Mouse (Mus musculus): ENCODE data around the gene Htra3. TPM values are rescaled to one million over a fixed set of nuclear protein-coding genes. Genes with fewer than 3 reads are reported as not detected.

Gene Htra3
- polyA plus RNA-seq, 1 experiment: 20.6 TPM

- 85% methylated on average over 7 of the region's 7 CpGs for WGBS
- no peak overlapping the region for H3K4me3 ChIP-seq (ENCODE audit: extremely low read depth, insufficient read depth, insufficient read length)
Observed at GRCm38 (mm10) chr5:35605355-35605754, 74.2 kb downstream of the Htra3 start.

More at GRCm38 (mm10) chr5:35605355-35605754, 74.2 kb downstream of the Htra3 start:
- Histone ChIP-seq H3K4me1 (ENCODE audit: control insufficient read depth, insufficient read depth, insufficient read length) (no peaks in the 10 kb centered on the region), H3K27ac (ENCODE audit: insufficient read depth, low read length) (no peak overlapping the region), H3K36me3 (ENCODE audit: control insufficient read depth, insufficient read depth, low read length) (peaks cover 60% of the 10 kb centered on the region), H3K27me3 (ENCODE audit: control insufficient read depth, insufficient read depth, low read length) (no peaks in the 10 kb centered on the region)
- DNase-seq (ENCODE audit: low read depth in 1 of 2, low spot score in 2 of 2): no peak
- TF ChIP-seq CTCF (IDR thresholded peaks at IDR 0.05; ENCODE audit: extremely low read depth, insufficient read depth, insufficient read length, insufficient replicate concordance) (no peak), POLR2A (IDR thresholded peaks at IDR 0.05; ENCODE audit: low read depth, low read length) (no peak)

Other genes with a start within 250 kb of the Htra3 start
- gene Cpz, start 154.1 kb downstream of the Htra3 start, polyA plus RNA-seq (2012; rRNA removed): 1.2 and 1.4 TPM in 2 replicates
- 4.8 and 5.2 TPM in 2 replicates for gene Trmt44, start 104.7 kb downstream of the Htra3 start, polyA plus RNA-seq (2012; rRNA removed)
- gene Acox3, start 96.7 kb downstream of the Htra3 start, polyA plus RNA-seq (2012; rRNA removed): 63.0 and 68.8 TPM in 2 replicates
- 10.7 and 12.9 TPM in 2 replicates for gene Sh3tc1, start 60.2 kb upstream of the Htra3 start, polyA plus RNA-seq (2012; rRNA removed)
- 5.1 and 5.7 TPM in 2 replicates for gene Ablim2, start 78.1 kb upstream of the Htra3 start, polyA plus RNA-seq (2012; rRNA removed)
- gene Afap1, start 213.5 kb upstream of the Htra3 start, polyA plus RNA-seq (2012; rRNA removed): 4.5 and 5.1 TPM in 2 replicates

Data from spleen, adult 2 months (tissue).